Mouse (Mus musculus) liver, embryonic 15.5 days (tissue): ENCODE results near the gene Phex. TPM values are rescaled to one million over a fixed set of nuclear protein-coding genes. Genes with fewer than 3 reads are reported as not detected.

Experiments used
- ATAC-seq: fragments of 200-750 bp; cut with Nextera tagmentation; 2 replicates; pipeline ENCODE4 v1.8.0; 2017; ENCODE audit warnings: moderate number of reproducible peaks, mild to moderate bottlenecking, moderate library complexity; ENCODE audit not compliant: insufficient read depth
- H3K27ac ChIP-seq: fragments of 300-500 bp; sonication (generic); replicated peaks from 2 replicates; pipeline ENCODE4 v1.5.1; 2015; ENCODE audit warnings: mild to moderate bottlenecking, inconsistent platforms
- H3K27me3 ChIP-seq: fragments of 300-500 bp; sonication (generic); 2 replicates; pipeline ENCODE4 v1.6.1; 2015; ENCODE audit warnings: mild to moderate bottlenecking, inconsistent platforms
- H3K36me3 ChIP-seq: fragments of 300-500 bp; sonication (generic); replicated peaks from 2 replicates; pipeline ENCODE4 v1.6.1; 2015; ENCODE audit warnings: moderate library complexity, mild to moderate bottlenecking, inconsistent platforms
- H3K4me1 ChIP-seq: fragments of 300-500 bp; sonication (generic); replicated peaks from 2 replicates; pipeline ENCODE4 v1.6.1; 2015; ENCODE audit warnings: inconsistent platforms
- H3K4me2 ChIP-seq: fragments of 300-500 bp; sonication (generic); 2 replicates; pipeline ENCODE4 v1.6.1; 2015; ENCODE audit warnings: moderate library complexity, mild to moderate bottlenecking, inconsistent platforms
- H3K4me3 ChIP-seq: fragments of 300-500 bp; sonication (generic); replicated peaks from 2 replicates; pipeline ENCODE4 v1.5.1; 2015; ENCODE audit warnings: mild to moderate bottlenecking, inconsistent platforms
- H3K9ac ChIP-seq: fragments of 300-500 bp; sonication (generic); 2 replicates; pipeline ENCODE4 v1.6.1; 2015; ENCODE audit warnings: moderate library complexity, mild to moderate bottlenecking, inconsistent platforms
- H3K9me3 ChIP-seq: fragments of 300-500 bp; sonication (generic); replicated peaks from 2 replicates; pipeline ENCODE4 v1.6.1; 2016; ENCODE audit warnings: inconsistent platforms
- WGBS: fragments of 180-500 bp; shearing (Covaris S2); methylation state at CpG from one replicate; pipeline ENCODE4 v1.1.7; 2015; ENCODE audit warnings: mixed read lengths; ENCODE audit not compliant: insufficient replicate concordance; 5-methylcytosine and 5-hydroxymethylcytosine counted together
- polyA plus RNA-seq: library from polyadenylated mRNA; unstranded; fragments of >200 nt; fragmentation: Nextera tagmentation; extraction: Ambion mirVana; gene quantifications from 2 replicates; pipeline ENCODE4 v1.2.1, GENCODE M21; 2015

The Phex gene
- polyA plus RNA-seq, result not detected in 2 replicates

- no peak within 1 kb of the TSS for H3K27ac ChIP-seq
- no peak for ATAC-seq
- H3K9ac ChIP-seq, result no peak within 1 kb of the TSS
- H3K9me3 ChIP-seq, result no peaks in the 10 kb centered on the region
- no peaks in the 10 kb centered on the region for H3K27me3 ChIP-seq
- no peaks in the 10 kb centered on the region for H3K4me1 ChIP-seq
- H3K4me2 ChIP-seq, result no peak within 1 kb of the TSS
- no peaks in the 10 kb centered on the region for H3K36me3 ChIP-seq
- no peak within 1 kb of the TSS for H3K4me3 ChIP-seq
- 51% methylated on average over 5 of the region's 5 CpGs for WGBS
Measured at GRCm38 (mm10) chrX:157415212-157415611, at the start of gene Phex. Gene Phex (minus strand): TSS chrX:157415312.

GRCm38 (mm10) chrX:157462716-157463115 lies 47.6 kb upstream of the Phex start:
- Histone ChIP-seq H3K4me2 (no peak overlapping the region), H3K4me1 (no peaks in the 10 kb centered on the region), H3K9ac (no peak overlapping the region), H3K27ac (no peak overlapping the region), H3K4me3 (no peak overlapping the region), H3K9me3 (no peaks in the 10 kb centered on the region), H3K27me3 (no peaks in the 10 kb centered on the region), H3K36me3 (no peaks in the 10 kb centered on the region)
- 62% methylated on average over 3 of the region's 3 CpGs for WGBS
- ATAC-seq, result no peak

- no peaks in the 10 kb centered on the region for H3K36me3 ChIP-seq
- no peak for ATAC-seq
- H3K9me3 ChIP-seq, result no peaks in the 10 kb centered on the region
- H3K27me3 ChIP-seq, result no peaks in the 10 kb centered on the region
- H3K4me3 ChIP-seq, result no peak overlapping the region
- no peak overlapping the region for H3K4me2 ChIP-seq
- H3K9ac ChIP-seq, result no peak overlapping the region
- no peak overlapping the region for H3K27ac ChIP-seq
- H3K4me1 ChIP-seq, result no peaks in the 10 kb centered on the region
- 16% methylated on average over 1 of the region's 1 CpGs for WGBS
Measured at GRCm38 (mm10) chrX:157454430-157454829, 39.3 kb upstream of the Phex start.

- Histone ChIP-seq H3K27ac (no peak overlapping the region), H3K4me3 (no peak overlapping the region), H3K9ac (no peak overlapping the region), H3K9me3 (no peaks in the 10 kb centered on the region), H3K4me2 (no peak overlapping the region), H3K27me3 (no peaks in the 10 kb centered on the region), H3K36me3 (no peaks in the 10 kb centered on the region), H3K4me1 (no peaks in the 10 kb centered on the region)
- 48% methylated on average over 1 of the region's 1 CpGs for WGBS
- ATAC-seq, result no peak
Measured at GRCm38 (mm10) chrX:157449000-157449399, 33.9 kb upstream of the Phex start.

- no peak overlapping the region for H3K4me3 ChIP-seq
- no peaks in the 10 kb centered on the region for H3K4me1 ChIP-seq
- ATAC-seq, result no peak
- no peak overlapping the region for H3K9ac ChIP-seq
- no peaks in the 10 kb centered on the region for H3K27me3 ChIP-seq
- no peak overlapping the region for H3K4me2 ChIP-seq
- no peaks in the 10 kb centered on the region for H3K9me3 ChIP-seq
- H3K36me3 ChIP-seq, result no peaks in the 10 kb centered on the region
- no peak overlapping the region for H3K27ac ChIP-seq
- WGBS, result 70% methylated on average over 6 of the region's 6 CpGs
Measured at GRCm38 (mm10) chrX:157447431-157447830, 32.3 kb upstream of the Phex start.

DNA sequence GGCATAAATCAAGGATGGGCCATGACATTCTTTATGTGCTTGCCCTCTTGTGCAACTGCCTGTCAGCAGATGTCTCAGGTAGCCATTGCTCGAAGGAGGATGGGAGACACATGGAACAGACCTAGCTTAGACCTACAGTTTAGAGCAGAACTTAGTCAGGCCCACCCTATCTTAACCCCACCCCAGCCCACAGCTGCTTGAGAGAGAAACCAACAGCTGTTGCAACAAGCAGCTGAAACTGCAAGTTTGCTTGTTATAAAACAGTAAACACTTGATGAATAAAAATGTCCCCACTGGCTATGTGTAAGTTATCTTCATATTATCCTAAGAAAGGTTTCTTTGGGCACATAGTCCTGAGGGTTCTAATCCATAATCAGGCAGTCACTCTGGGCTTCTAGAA lies 19.7 kb upstream of the Phex start:
- H3K27me3 ChIP-seq, result no peaks in the 10 kb centered on the region
- H3K9ac ChIP-seq, result no peak overlapping the region
- no peak for ATAC-seq
- WGBS, result 43% methylated on average over 1 of the region's 1 CpGs
- H3K27ac ChIP-seq, result no peak overlapping the region
- H3K4me2 ChIP-seq, result no peak overlapping the region
- H3K9me3 ChIP-seq, result no peaks in the 10 kb centered on the region
- H3K4me1 ChIP-seq, result no peaks in the 10 kb centered on the region
- H3K4me3 ChIP-seq, result no peak overlapping the region
- no peaks in the 10 kb centered on the region for H3K36me3 ChIP-seq

- no peaks in the 10 kb centered on the region for H3K4me1 ChIP-seq
- no peaks in the 10 kb centered on the region for H3K36me3 ChIP-seq
- no peak overlapping the region for H3K4me3 ChIP-seq
- WGBS, result 35% methylated on average over 2 of the region's 2 CpGs
- no peaks in the 10 kb centered on the region for H3K27me3 ChIP-seq
- no peak for ATAC-seq
- no peak overlapping the region for H3K9ac ChIP-seq
- no peak overlapping the region for H3K27ac ChIP-seq
- H3K4me2 ChIP-seq, result no peak overlapping the region
- no peaks in the 10 kb centered on the region for H3K9me3 ChIP-seq
Measured at GRCm38 (mm10) chrX:157419451-157419850, 4.3 kb upstream of the Phex start.

- Histone ChIP-seq H3K4me2 (no peak overlapping the region), H3K36me3 (no peaks in the 10 kb centered on the region), H3K27ac (no peak overlapping the region), H3K9me3 (no peaks in the 10 kb centered on the region), H3K9ac (no peak overlapping the region), H3K4me3 (no peak overlapping the region), H3K27me3 (no peaks in the 10 kb centered on the region), H3K4me1 (no peaks in the 10 kb centered on the region)
- no peak for ATAC-seq
- 54% methylated on average over 6 of the region's 6 CpGs for WGBS
Measured at GRCm38 (mm10) chrX:157404919-157405318, 10.2 kb downstream of the Phex start.

GRCm38 (mm10) chrX:157391241-157391640 lies 23.9 kb downstream of the Phex start:
- WGBS, result 28% methylated on average over 2 of the region's 2 CpGs

GRCm38 (mm10) chrX:157390102-157390501 lies 25.0 kb downstream of the Phex start:
- Histone ChIP-seq H3K36me3 (no peaks in the 10 kb centered on the region), H3K9ac (no peak overlapping the region), H3K27ac (no peak overlapping the region), H3K4me1 (no peaks in the 10 kb centered on the region), H3K9me3 (no peaks in the 10 kb centered on the region), H3K27me3 (no peaks in the 10 kb centered on the region), H3K4me3 (no peak overlapping the region), H3K4me2 (no peak overlapping the region)
- no peak for ATAC-seq
- WGBS, result 54% methylated on average over 6 of the region's 6 CpGs

More at GRCm38 (mm10) chrX:157391241-157391640, 23.9 kb downstream of the Phex start:
- H3K36me3 ChIP-seq, result no peaks in the 10 kb centered on the region
- no peaks in the 10 kb centered on the region for H3K4me1 ChIP-seq
- no peak overlapping the region for H3K27ac ChIP-seq
- no peaks in the 10 kb centered on the region for H3K9me3 ChIP-seq
- no peak overlapping the region for H3K4me3 ChIP-seq
- H3K9ac ChIP-seq, result no peak overlapping the region
- no peaks in the 10 kb centered on the region for H3K27me3 ChIP-seq
- no peak overlapping the region for H3K4me2 ChIP-seq
- ATAC-seq, result no peak

DNA sequence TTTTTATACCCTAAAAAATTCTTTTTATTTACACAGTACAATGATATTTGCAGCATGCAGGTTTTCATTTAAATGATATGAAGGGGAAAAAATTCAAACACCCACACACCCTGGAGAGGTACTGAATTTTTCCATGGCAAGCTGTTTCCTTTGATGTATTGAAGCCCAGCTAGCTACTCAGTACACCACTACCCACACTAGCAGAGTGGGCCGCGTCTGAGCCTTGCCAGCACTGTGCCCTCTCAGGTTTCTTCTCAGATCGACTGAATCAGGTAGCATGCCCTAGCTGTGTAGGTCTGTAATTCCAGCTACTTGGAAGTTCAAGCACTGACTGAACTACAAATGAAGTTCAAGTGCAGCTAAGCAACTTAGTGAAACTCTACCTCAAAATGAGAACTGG lies 26.7 kb downstream of the Phex start:
- Histone ChIP-seq H3K36me3 (no peaks in the 10 kb centered on the region), H3K9me3 (no peaks in the 10 kb centered on the region), H3K4me2 (no peak overlapping the region), H3K27me3 (no peaks in the 10 kb centered on the region), H3K4me3 (no peak overlapping the region), H3K27ac (no peak overlapping the region), H3K4me1 (no peaks in the 10 kb centered on the region), H3K9ac (no peak overlapping the region)
- ATAC-seq, result no peak
- 70% methylated on average over 3 of the region's 3 CpGs for WGBS

GRCm38 (mm10) chrX:157387025-157387424 lies 28.1 kb downstream of the Phex start:
- WGBS, result 76% methylated on average over 5 of the region's 5 CpGs
- no peak overlapping the region for H3K9ac ChIP-seq
- H3K4me2 ChIP-seq, result no peak overlapping the region
- no peak overlapping the region for H3K4me3 ChIP-seq
- H3K4me1 ChIP-seq, result no peaks in the 10 kb centered on the region
- H3K27me3 ChIP-seq, result no peaks in the 10 kb centered on the region
- H3K9me3 ChIP-seq, result no peaks in the 10 kb centered on the region
- no peak overlapping the region for H3K27ac ChIP-seq
- ATAC-seq, result no peak
- no peaks in the 10 kb centered on the region for H3K36me3 ChIP-seq
